Mouse (Mus musculus): ENCODE data around the gene Dusp23.

Gene Dusp23

DNA sequence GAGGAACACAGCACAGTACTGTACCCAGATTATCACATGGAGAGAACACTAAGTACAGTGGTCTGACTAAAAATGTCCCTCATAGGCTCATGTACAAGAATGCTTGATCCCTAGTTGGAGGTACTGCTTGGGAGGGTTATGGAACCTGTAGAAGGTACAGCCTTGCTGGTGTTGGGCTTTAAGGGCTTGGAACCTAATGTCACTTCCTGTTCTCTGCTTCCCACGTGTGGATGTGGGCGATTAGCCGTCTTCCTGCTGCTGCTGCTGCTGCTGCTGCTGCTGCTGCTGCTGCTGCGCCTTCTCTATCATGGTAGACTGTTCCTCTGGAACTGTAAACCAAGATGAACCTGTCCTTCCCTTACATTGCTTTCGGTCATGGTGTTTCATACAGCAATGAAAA lies 9.2 kb downstream of the Dusp23 start:
- DNase-seq (ENCODE audit: low spot score in 2 of 2) = no peak

DNA sequence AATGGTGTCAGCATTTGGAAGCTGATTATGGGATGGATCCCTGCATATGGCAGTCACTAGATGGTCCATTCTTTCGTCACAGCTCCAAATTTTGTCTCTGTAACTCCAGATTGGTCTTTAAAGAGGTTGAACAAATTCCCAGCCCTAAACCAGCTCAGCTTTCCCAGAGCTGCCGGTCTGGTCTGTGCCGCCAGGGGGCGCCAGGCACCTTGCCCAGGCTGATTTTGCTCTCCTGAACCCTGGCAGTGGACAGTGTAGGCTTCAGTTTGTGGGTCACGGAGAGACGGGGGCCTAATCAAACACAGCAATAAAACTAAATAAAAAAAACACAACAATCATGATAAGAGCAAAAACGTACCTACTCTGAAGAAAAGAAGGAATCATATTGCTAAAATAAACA lies 13.5 kb downstream of the Dusp23 start:
- DNase-seq (ENCODE audit: low spot score in 2 of 2) = peak; percentile 64 to 68

- no peak for DNase-seq (ENCODE audit: low spot score in 2 of 2)
Measured at GRCm38 (mm10) chr1:172618141-172618540, 14.6 kb downstream of the Dusp23 start.

- no peak for DNase-seq (ENCODE audit: low spot score in 2 of 2)
Measured at GRCm38 (mm10) chr1:172617365-172618076, 15.2 kb downstream of the Dusp23 start.

- peak in 1 of 2 experiments; percentile 20 for DNase-seq (ENCODE audit: low spot score in 2 of 2)
Measured at GRCm38 (mm10) chr1:172616537-172617300, 16.0 kb downstream of the Dusp23 start.

- no peak for DNase-seq (ENCODE audit: low spot score in 2 of 2)
Measured at GRCm38 (mm10) chr1:172615412-172615811, 17.4 kb downstream of the Dusp23 start.

DNA sequence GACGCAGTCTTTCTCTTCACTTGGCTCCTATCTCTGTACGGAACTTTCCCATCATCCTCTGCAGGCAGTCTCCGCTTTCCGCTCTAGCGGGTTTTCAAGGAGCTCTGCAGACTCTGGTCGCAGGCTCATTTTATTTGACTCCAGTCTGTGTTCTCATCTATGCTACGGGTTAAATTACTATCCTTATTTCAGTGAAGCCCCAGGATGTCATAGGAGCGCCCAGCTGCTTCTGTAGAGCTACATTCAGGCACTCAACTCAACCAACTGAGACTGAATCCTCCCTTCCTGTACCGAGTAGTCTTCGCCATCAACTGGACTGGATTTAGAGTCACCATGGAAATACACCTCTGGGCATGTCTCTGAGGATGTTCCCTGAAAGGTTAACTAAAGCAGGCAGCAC lies 18.1 kb downstream of the Dusp23 start:
- no peak for DNase-seq (ENCODE audit: low spot score in 2 of 2)

DNA sequence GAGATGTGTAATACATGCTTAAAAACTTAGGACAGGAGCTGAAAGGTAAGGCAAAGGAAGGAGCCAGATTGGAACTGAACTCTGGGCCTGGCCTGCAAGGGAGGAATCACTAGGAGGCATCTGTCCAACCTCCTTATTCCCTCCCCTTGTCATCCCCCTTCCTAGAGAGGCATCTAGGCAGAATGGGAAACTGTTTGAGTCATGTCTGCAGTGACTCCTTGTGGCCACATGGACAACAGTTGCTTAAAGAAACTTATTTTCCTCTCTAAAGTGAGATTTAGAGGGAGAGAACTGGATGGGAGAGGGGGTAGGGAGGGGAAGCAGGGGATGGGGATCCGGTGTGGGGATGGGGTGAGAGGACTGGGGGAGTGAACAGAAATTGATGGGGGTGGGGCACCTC lies 20.0 kb downstream of the Dusp23 start:
- no peak for DNase-seq (ENCODE audit: low spot score in 2 of 2)

GRCm38 (mm10) chr1:172611304-172611703 lies 21.5 kb downstream of the Dusp23 start:
- DNase-seq (ENCODE audit: low spot score in 2 of 2) = no peak

- DNase-seq (ENCODE audit: low spot score in 2 of 2) = no peak
Measured at GRCm38 (mm10) chr1:172602326-172602725, 30.4 kb downstream of the Dusp23 start, which contains the start of gene Fcrl6. Gene Fcrl6, minus strand, starts transcription at chr1:172602551.

DNA sequence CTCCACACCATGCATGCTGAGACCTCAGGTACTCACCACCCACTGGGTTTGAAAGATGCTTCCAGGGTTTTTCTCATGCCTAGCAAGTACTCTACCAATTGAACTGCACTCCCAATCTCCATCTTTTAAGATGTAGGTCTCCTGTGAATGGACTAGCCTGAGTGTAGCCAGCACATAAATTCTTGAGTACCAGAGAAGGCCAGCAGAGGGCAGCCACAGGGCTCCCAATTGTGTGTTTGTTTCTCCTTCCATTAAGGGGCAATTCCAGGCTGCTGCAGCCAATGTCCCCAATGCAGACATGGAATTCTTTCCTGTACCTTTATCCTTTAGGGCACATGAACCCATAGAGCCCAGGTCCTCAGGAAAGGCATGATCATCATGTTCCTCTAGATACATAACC lies 38.3 kb downstream of the Dusp23 start:
- DNase-seq (ENCODE audit: low spot score in 2 of 2) = no peak

- no peak for DNase-seq (ENCODE audit: low spot score in 2 of 2)
Measured at GRCm38 (mm10) chr1:172593956-172594355, 38.8 kb downstream of the Dusp23 start.

- DNase-seq (ENCODE audit: low spot score in 2 of 2) = no peak
Measured at GRCm38 (mm10) chr1:172593321-172593720, 39.4 kb downstream of the Dusp23 start.

DNA sequence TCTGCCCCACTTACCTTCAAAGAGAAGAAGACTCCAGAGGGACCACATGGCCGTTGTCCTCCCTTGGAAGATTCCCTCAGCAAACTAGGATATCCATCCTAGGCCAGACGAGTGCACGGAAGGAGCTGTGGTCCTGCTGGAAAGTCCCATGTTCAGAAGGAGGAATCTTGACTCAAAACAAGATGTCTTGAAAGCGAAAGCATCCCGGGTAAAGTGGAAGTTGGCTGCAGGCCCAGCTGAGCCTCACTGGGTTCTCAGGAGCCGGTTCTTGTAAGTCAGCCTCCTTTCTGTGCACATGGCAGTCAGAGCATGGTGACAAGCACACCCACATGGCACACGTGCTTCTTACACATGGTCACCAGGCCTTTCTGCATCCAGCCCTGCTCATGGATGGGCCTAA lies 42.4 kb downstream of the Dusp23 start, which contains the start of gene Slamf8:
TSS of gene Slamf8 (minus strand) at position 184 of the 400 bp plus-strand sequence.
- DNase-seq (ENCODE audit: low spot score in 2 of 2) = peak in 1 of 2 experiments; percentile 39

GRCm38 (mm10) chr1:172585612-172586567 lies 46.9 kb downstream of the Dusp23 start:
- DNase-seq (ENCODE audit: low spot score in 2 of 2) = no peak

GRCm38 (mm10) chr1:172585026-172585425 lies 47.7 kb downstream of the Dusp23 start:
- DNase-seq (ENCODE audit: low spot score in 2 of 2) = no peak

DNA sequence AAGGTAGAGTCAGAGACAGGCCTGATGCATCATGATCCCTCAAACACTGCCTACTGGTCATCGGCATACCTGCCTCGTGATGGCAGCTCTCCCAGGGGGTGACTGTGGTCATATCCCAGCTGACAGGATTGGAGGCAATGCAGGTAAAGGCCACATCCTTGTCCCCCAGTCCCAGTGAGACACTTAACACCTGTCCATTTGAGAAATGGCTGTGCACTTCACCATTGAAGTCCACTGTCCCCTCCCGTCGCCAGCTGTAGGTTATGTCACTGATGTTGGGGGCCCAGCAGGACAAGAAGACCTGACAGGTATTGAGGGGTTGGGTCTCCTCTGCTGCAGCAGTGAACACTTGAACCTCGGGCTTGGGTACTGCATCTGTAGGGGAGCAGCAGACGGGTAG lies 48.5 kb downstream of the Dusp23 start:
- DNase-seq (ENCODE audit: low spot score in 2 of 2) = no peak

GRCm38 (mm10) chr1:172582436-172582835 lies 50.3 kb downstream of the Dusp23 start:
- DNase-seq (ENCODE audit: low spot score in 2 of 2) = no peak

Data from urinary bladder, postnatal 36 days (tissue).